Mouse (Mus musculus) CH12.LX (cell line): ENCODE measurements around the gene Aff1. TPM values are rescaled to one million over a fixed set of nuclear protein-coding genes. Genes with fewer than 3 reads are reported as not detected.

Experiments
- DNase-seq: peaks from one replicate; pipeline ENCODE4 v3.0.0-alpha.2; 2013; ENCODE audit errors: extremely low read depth
- H3K27ac ChIP-seq: 2 replicates; pipeline ENCODE4 v1.5.1; 2012; ENCODE audit warnings: low read depth, mild to moderate bottlenecking, control low read depth, moderate library complexity; ENCODE audit not compliant: insufficient read depth
- H3K27me3 ChIP-seq: replicated peaks from 2 replicates; pipeline ENCODE3; 2012; ENCODE audit warnings: inconsistent platforms
- H3K36me3 ChIP-seq, 2 experiments: replicated peaks in 1 of 2; 2 replicates each; pipeline versions ENCODE3 to v1.6.1; 2012; ENCODE audit warnings: inconsistent platforms in 1 of 2, low read length in 1 of 2, mild to moderate bottlenecking in 1 of 2, mixed read lengths in 1 of 2, moderate library complexity in 1 of 2; ENCODE audit not compliant: control insufficient read depth in 1 of 2, insufficient read depth in 1 of 2
- H3K4me1 ChIP-seq, 2 experiments: 2 replicates each; pipeline ENCODE4 v1.6.1; 2012; ENCODE audit warnings: inconsistent platforms in 1 of 2, moderate library complexity in 1 of 2; ENCODE audit not compliant: insufficient read depth in 2 of 2, control insufficient read depth in 1 of 2
- H3K4me2 ChIP-seq: 2 replicates; pipeline ENCODE4 v1.6.1; 2012; ENCODE audit warnings: low read depth, mild to moderate bottlenecking, control low read depth; ENCODE audit not compliant: poor library complexity, insufficient read depth, severe bottlenecking
- H3K4me3 ChIP-seq, 3 experiments: fragments of 150-350 bp in 1 of 3; sonication (generic) in 1 of 3; replicated peaks in 1 of 3; 2 replicates each; pipeline versions ENCODE3 to v1.5.1; 2011 to 2012; ENCODE audit warnings: low read depth in 2 of 3, low read length in 2 of 3, mild to moderate bottlenecking in 2 of 3, moderate library complexity in 2 of 3, control low read depth in 1 of 3, improper control_type of control experiment in 1 of 3, inconsistent platforms in 1 of 3, mixed read lengths in 1 of 3; ENCODE audit not compliant: poor library complexity in 1 of 3
- H3K79me2 ChIP-seq: replicated peaks from 2 replicates; pipeline ENCODE4 v1.6.1; 2012; ENCODE audit warnings: mild to moderate bottlenecking, moderate library complexity; ENCODE audit not compliant: control insufficient read depth, poor library complexity, insufficient read depth, severe bottlenecking; ENCODE audit errors: extremely low read depth
- H3K9ac ChIP-seq: 2 replicates; pipeline ENCODE4 v1.6.1; 2012; ENCODE audit warnings: low read depth, mild to moderate bottlenecking, control low read depth, moderate library complexity; ENCODE audit not compliant: insufficient read depth
- H3K9me3 ChIP-seq: replicated peaks from 2 replicates; pipeline ENCODE3; 2012; ENCODE audit warnings: low read length, inconsistent platforms, mixed read lengths
- BHLHE40 ChIP-seq: IDR thresholded peaks from 2 replicates; pipeline ENCODE4 v1.6.1; 2011; ENCODE audit warnings: mild to moderate bottlenecking, low read depth, low read length, improper control_type of control experiment
- E2F4 ChIP-seq: IDR thresholded peaks from 2 replicates; pipeline ENCODE4 v1.6.1; 2011; ENCODE audit warnings: low read depth, low read length, improper control_type of control experiment; ENCODE audit not compliant: insufficient replicate concordance
- ETS1 ChIP-seq: conservative IDR thresholded peaks from 2 replicates; pipeline ENCODE4 v1.6.1; 2012; ENCODE audit warnings: low read depth, mild to moderate bottlenecking, inconsistent platforms, low read length, improper control_type of control experiment, moderate library complexity
- HCFC1 ChIP-seq: IDR thresholded peaks from 2 replicates; pipeline ENCODE4 v1.6.1; 2012; ENCODE audit warnings: low read depth, mild to moderate bottlenecking, inconsistent platforms, low read length, improper control_type of control experiment
- IRF4 ChIP-seq: IDR thresholded peaks from 2 replicates; pipeline ENCODE4 v1.6.1; 2014; ENCODE audit warnings: low read depth, mild to moderate bottlenecking, inconsistent platforms, low read length, improper control_type of control experiment
- JUN ChIP-seq: IDR thresholded peaks from 2 replicates; pipeline ENCODE4 v1.6.1; 2011; ENCODE audit warnings: low read depth, mild to moderate bottlenecking, low read length, improper control_type of control experiment, moderate library complexity; ENCODE audit not compliant: insufficient read depth
- JUND ChIP-seq: conservative IDR thresholded peaks from 2 replicates; pipeline ENCODE4 v1.6.1; 2011; ENCODE audit warnings: low read depth, low read length, improper control_type of control experiment
- KAT2A ChIP-seq: IDR thresholded peaks from 2 replicates; pipeline ENCODE4 v1.6.1; 2012; ENCODE audit warnings: low read length, improper control_type of control experiment, inconsistent platforms; ENCODE audit not compliant: insufficient replicate concordance
- PAX5 ChIP-seq: IDR thresholded peaks from 2 replicates; pipeline ENCODE4 v1.6.1; 2012; ENCODE audit warnings: low read length, inconsistent platforms, mixed read lengths
- POLR2A ChIP-seq: IDR thresholded peaks from 2 replicates; pipeline ENCODE4 v1.6.1; 2011; ENCODE audit warnings: low read depth, mild to moderate bottlenecking, improper control_type of control experiment, low read length
- POLR2AphosphoS2 ChIP-seq: IDR thresholded peaks from 2 replicates; pipeline ENCODE4 v1.6.1; 2011; ENCODE audit warnings: low read depth, low read length, improper control_type of control experiment
- RCOR1 ChIP-seq: conservative IDR thresholded peaks from 2 replicates; pipeline ENCODE4 v1.6.1; 2012; ENCODE audit warnings: low read depth, mild to moderate bottlenecking, inconsistent platforms, low read length, improper control_type of control experiment
- SIN3A ChIP-seq: IDR thresholded peaks from 2 replicates; pipeline ENCODE4 v1.6.1; 2012; ENCODE audit warnings: low read length, improper control_type of control experiment, inconsistent platforms
- SMC3 ChIP-seq: IDR thresholded peaks from 2 replicates; pipeline ENCODE4 v1.6.1; 2011; ENCODE audit warnings: low read depth, low read length, improper control_type of control experiment
- TBP ChIP-seq: conservative IDR thresholded peaks from 2 replicates; pipeline ENCODE4 v1.6.1; 2011; ENCODE audit warnings: low read depth, low read length, improper control_type of control experiment
- UBTF ChIP-seq: IDR thresholded peaks from 2 replicates; pipeline ENCODE4 v1.6.1; 2012; ENCODE audit warnings: low read depth, mild to moderate bottlenecking, inconsistent platforms, low read length, improper control_type of control experiment, moderate library complexity
- USF1 ChIP-seq: IDR thresholded peaks from 2 replicates; pipeline ENCODE4 v1.6.1; 2014; ENCODE audit warnings: low read depth, mild to moderate bottlenecking, inconsistent platforms, low read length, improper control_type of control experiment
- USF2 ChIP-seq: conservative IDR thresholded peaks from 2 replicates; pipeline ENCODE4 v1.6.1; 2011; ENCODE audit warnings: low read depth, low read length, improper control_type of control experiment
- ZNF384 ChIP-seq: IDR thresholded peaks from 2 replicates; pipeline ENCODE4 v1.6.1; 2012; ENCODE audit warnings: low read depth, low read length, improper control_type of control experiment, inconsistent platforms
- dilution Hi-C: fragments of 300-500 bp; cut with MboI; formaldehyde crosslinking; loops from 2 replicates; pipeline ENCODE4 v1.14.3; 2020; ENCODE audit warnings: low sequenced_read_pairs; ENCODE audit not compliant: extremely low pct_unique_long_range_greater_than_20kb, extremely low pct_ligation_motif_present
- in situ Hi-C: fragments of 300-500 bp; cut with MboI; formaldehyde crosslinking; loops from 3 replicates; pipeline ENCODE4 v1.14.3; 2019; ENCODE audit warnings: low sequenced_read_pairs, low pct_ligation_motif_present, low pct_unique_long_range_greater_than_20kb, mixed read lengths
- polyA plus RNA-seq: library from polyadenylated mRNA; unstranded; fragments of >175 nt; gene quantifications from 2 replicates; pipeline ENCODE4 v1.2.1, GENCODE M21; 2012; ENCODE audit warnings: low read depth; ENCODE audit not compliant: insufficient read length
- total RNA-seq, 2 experiments: library from RNA; depleted of rRNA; stranded (reverse); fragments of 300-350 nt in 1 of 2; fragments of >200 nt in 1 of 2; gene quantifications; 2 replicates each; pipeline ENCODE4 v1.2.3; 2012 to 2014

Gene Aff1
- total and polyA plus RNA-seq, 3 experiments: 13.2 to 38.9 (median 21.8) TPM

DNA sequence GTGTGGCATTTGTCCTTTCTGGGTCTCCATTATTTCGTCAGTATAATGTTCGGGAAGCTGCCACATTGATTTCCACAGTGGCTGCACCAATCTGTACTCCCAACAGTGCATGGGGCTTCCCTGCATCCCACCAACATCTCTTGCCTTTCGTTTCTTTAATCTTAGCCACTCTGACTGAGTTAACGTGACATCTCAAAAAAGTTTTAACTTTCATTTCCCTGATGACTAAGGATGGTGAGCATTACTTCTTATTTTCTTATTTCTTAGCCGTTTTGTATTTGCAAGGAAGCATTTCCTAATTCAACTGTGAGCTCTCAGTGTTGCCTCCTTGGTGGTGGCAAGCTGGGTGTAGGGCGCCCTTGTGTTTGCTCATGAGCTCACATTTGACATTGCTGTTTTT, 22.8 kb downstream of the Aff1 start:
- no peak for DNase-seq
- Histone ChIP-seq H3K36me3 (peaks cover 6 to 34% of the 10 kb centered on the region in 2 experiments), H3K27me3 (no peaks in the 10 kb centered on the region), H3K9ac (no peak overlapping the region), H3K9me3 (no peaks in the 10 kb centered on the region), H3K4me2 (no peak overlapping the region), H3K79me2 (peaks cover 73% of the 10 kb centered on the region), H3K4me1 (peaks cover 4 to 75% of the 10 kb centered on the region in 2 experiments), H3K4me3 (no peak overlapping the region), H3K27ac (no peak overlapping the region)
- in situ Hi-C loops (no loop called here), dilution Hi-C loops (no loop called here)
- TF ChIP-seq UBTF (no peak), POLR2A (no peak), POLR2AphosphoS2 (no peak), IRF4 (no peak), KAT2A (no peak), HCFC1 (no peak), BHLHE40 (no peak), TBP (no peak), JUN (no peak), ETS1 (no peak), RCOR1 (no peak), USF1 (no peak), E2F4 (no peak), ZNF384 (no peak), JUND (no peak), PAX5 (no peak)

DNA sequence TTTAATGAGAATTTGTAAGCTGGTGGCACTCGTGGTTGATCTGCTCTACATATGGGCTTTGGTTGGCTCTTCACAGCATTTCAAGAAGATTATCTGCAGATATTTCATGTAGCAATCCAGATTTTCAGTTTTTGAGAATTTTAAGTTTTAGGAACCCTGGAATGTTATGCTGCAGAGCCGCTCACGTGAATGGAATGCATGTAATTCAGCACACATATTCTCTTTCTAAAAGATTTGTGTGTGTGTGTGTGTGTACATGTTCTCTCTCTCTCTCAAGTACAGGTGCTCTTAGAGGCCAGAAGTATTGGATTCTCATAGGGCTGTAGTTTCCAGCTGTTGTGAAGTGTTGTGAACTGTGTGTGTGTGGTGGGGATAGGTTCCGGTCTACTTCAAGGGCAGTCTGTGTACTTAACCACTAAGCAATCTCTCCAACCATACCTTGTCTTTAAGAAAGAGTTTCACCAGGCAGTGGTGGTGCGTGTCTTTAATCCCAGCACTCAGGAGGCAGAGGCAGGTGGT, 24.7 kb downstream of the Aff1 start:
- in situ Hi-C loops: no loop called here
- Histone ChIP-seq H3K9ac (no peak overlapping the region), H3K36me3 (peaks cover 6 to 28% of the 10 kb centered on the region in 2 experiments), H3K4me1 (peaks cover 6 to 82% of the 10 kb centered on the region in 2 experiments), H3K4me2 (no peak overlapping the region), H3K9me3 (no peaks in the 10 kb centered on the region), H3K4me3 (no peak overlapping the region), H3K27me3 (no peaks in the 10 kb centered on the region), H3K27ac (no peak overlapping the region), H3K79me2 (peaks cover 70% of the 10 kb centered on the region)
- DNase-seq: no peak
- dilution Hi-C loops: no loop called here
- TF ChIP-seq USF2 (no peak), SMC3 (no peak), E2F4 (no peak), SIN3A (no peak), PAX5 (no peak), TBP (no peak)
